Mouse (Mus musculus) midbrain, embryonic 15.5 days (tissue): ENCODE results near the gene Zcchc9. TPM values are rescaled to one million over a fixed set of nuclear protein-coding genes. Genes with fewer than 3 reads are reported as not detected.

Source experiments
- ATAC-seq: fragments of 200-750 bp; cut with Nextera tagmentation; replicated peaks from 2 replicates; pipeline ENCODE4 v1.8.0; 2017; ENCODE audit warnings: moderate TSS enrichment
- H3K27ac ChIP-seq: fragments of 300-500 bp; sonication (generic); 2 replicates; pipeline ENCODE4 v1.5.1; 2015; ENCODE audit warnings: mild to moderate bottlenecking, inconsistent platforms
- H3K27me3 ChIP-seq: fragments of 300-500 bp; sonication (generic); replicated peaks from 2 replicates; pipeline ENCODE4 v1.6.1; 2015; ENCODE audit warnings: inconsistent platforms
- H3K36me3 ChIP-seq: fragments of 300-500 bp; sonication (generic); replicated peaks from 2 replicates; pipeline ENCODE4 v1.6.1; 2015; ENCODE audit warnings: inconsistent platforms
- H3K4me1 ChIP-seq: fragments of 300-500 bp; sonication (generic); 2 replicates; pipeline ENCODE4 v1.6.1; 2015; ENCODE audit warnings: inconsistent platforms
- H3K4me2 ChIP-seq: fragments of 300-500 bp; sonication (generic); 2 replicates; pipeline ENCODE4 v1.6.1; 2015; ENCODE audit warnings: inconsistent platforms, mild to moderate bottlenecking, moderate library complexity
- H3K4me3 ChIP-seq: fragments of 300-500 bp; sonication (generic); 2 replicates; pipeline ENCODE4 v1.5.1; 2015; ENCODE audit warnings: mild to moderate bottlenecking, inconsistent platforms
- H3K9ac ChIP-seq: fragments of 300-500 bp; sonication (generic); 2 replicates; pipeline ENCODE4 v1.6.1; 2015; ENCODE audit warnings: mild to moderate bottlenecking, inconsistent platforms
- H3K9me3 ChIP-seq: fragments of 300-500 bp; sonication (generic); 2 replicates; pipeline ENCODE4 v1.6.1; 2016; ENCODE audit warnings: inconsistent platforms
- WGBS: fragments of 180-500 bp; shearing (Covaris S2); methylation state at CpG from one replicate; pipeline ENCODE4 v1.1.7; 2015; ENCODE audit warnings: mixed read lengths; 5-methylcytosine and 5-hydroxymethylcytosine counted together
- microRNA-seq: library from miRNA; unstranded; fragments of <30 nt; microRNA quantifications from one replicate; pipeline ENCODE4, GENCODE M21; 2016
- polyA plus RNA-seq: library from polyadenylated mRNA; unstranded; fragments of >200 nt; fragmentation: Nextera tagmentation; extraction: Ambion mirVana; gene quantifications from 2 replicates; pipeline ENCODE4 v1.2.1, GENCODE M21; 2015

Gene Zcchc9
- polyA plus RNA-seq, 1 experiment from 2014 or later: 20.8 TPM

DNA sequence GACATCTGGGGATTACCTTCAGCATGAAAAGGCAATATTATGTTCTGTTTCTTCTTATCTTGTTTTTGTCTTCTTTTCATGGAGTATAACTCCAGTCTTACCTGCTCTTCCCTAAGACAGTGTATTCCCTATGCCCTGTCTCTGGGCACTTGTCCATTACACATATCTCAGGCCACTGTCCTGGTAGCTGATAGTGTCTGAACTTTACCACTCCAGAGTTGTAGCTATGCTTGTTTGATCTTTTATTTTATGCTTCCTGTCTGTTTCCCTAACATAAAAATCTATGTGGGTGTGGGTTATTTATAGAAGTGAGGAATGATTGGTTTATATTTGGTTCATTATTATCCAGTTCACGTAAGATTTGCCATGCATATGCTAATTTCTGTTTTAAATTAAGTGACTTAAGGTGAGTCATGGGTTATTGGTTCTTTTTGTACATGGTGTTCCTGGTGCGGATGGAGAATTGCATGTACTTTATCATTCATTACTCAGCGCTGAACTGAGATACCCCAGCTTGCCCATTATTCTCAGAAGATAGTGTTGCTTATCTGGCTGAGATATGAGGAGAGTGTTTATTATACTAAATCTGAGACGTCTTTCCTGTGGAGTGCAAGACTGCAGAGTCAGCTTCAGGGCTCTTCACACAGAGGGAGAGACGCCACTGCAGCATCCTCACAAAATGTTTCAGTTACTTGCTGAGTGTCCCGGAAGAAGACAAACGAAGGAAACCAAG lies 49.0 kb downstream of the Zcchc9 start:
- Histone ChIP-seq H3K27ac (no peak overlapping the region), H3K9ac (no peak overlapping the region), H3K4me1 (no peaks in the 10 kb centered on the region), H3K36me3 (no peaks in the 10 kb centered on the region), H3K9me3 (no peaks in the 10 kb centered on the region), H3K27me3 (no peaks in the 10 kb centered on the region), H3K4me3 (no peak overlapping the region), H3K4me2 (no peak overlapping the region)
- no peak for ATAC-seq
- WGBS: 78% methylated on average over 7 of the region's 7 CpGs

DNA sequence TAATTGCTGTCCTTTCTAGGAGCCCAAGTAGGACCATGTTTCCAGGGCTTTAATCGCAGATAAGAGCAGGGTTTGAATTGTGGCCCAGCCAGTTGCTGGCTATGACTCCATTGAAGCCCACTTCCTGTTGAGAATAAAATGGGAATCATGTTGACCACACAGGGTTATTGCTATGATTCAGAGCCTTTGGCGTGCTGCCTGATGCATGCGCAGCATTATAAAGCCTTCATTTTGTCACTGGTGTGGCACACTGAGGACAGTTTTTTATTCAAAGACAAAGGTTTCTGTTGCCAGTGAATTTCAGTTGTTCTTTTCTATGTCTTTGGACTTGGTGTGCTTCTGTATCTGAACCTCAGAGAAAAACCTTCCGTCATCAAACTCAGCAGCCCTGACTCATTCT lies 51.3 kb downstream of the Zcchc9 start:
- Histone ChIP-seq H3K4me1 (no peaks in the 10 kb centered on the region), H3K36me3 (no peaks in the 10 kb centered on the region), H3K27ac (no peak overlapping the region), H3K4me3 (no peak overlapping the region), H3K4me2 (no peak overlapping the region), H3K9ac (no peak overlapping the region), H3K27me3 (no peaks in the 10 kb centered on the region), H3K9me3 (no peaks in the 10 kb centered on the region)
- WGBS: 89% methylated on average over 4 of the region's 4 CpGs
- no peak for ATAC-seq

GRCm38 (mm10) chr13:91754762-91755161 lies 52.7 kb downstream of the Zcchc9 start:
- Histone ChIP-seq H3K27me3 (no peaks in the 10 kb centered on the region), H3K4me2 (no peak overlapping the region), H3K9ac (no peak overlapping the region), H3K36me3 (no peaks in the 10 kb centered on the region), H3K27ac (no peak overlapping the region), H3K9me3 (no peaks in the 10 kb centered on the region), H3K4me3 (no peak overlapping the region), H3K4me1 (no peaks in the 10 kb centered on the region)
- ATAC-seq: no peak

DNA sequence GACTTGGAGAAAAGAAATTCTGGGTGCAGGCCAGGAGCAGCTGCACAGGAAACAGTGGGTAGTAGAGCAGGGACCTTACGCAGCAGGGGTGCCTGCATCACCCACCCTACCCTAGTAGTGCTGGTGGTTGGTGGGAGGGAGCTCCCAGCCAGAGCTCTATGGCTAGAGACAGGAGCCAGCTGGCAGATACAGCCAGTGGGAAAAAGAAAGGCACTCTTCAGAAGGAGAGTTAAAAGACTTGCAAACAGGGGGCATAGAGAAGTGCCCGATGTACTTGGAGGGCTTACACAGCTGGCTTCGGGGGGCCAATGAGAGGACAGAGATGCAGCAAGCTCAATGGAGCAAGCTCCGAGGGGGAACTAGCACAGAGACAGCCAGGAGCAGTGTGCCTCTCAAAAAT lies 53.8 kb downstream of the Zcchc9 start:
- Histone ChIP-seq H3K4me2 (no peak overlapping the region), H3K4me1 (no peaks in the 10 kb centered on the region), H3K9ac (no peak overlapping the region), H3K9me3 (no peaks in the 10 kb centered on the region), H3K27ac (no peak overlapping the region), H3K27me3 (no peaks in the 10 kb centered on the region), H3K4me3 (no peak overlapping the region), H3K36me3 (no peaks in the 10 kb centered on the region)
- 44% methylated on average over 4 of the region's 4 CpGs for WGBS
- 0 out of 2 replicates have a peak, but pooled peaks have one; percentile 17 for ATAC-seq

- Histone ChIP-seq H3K27me3 (no peaks in the 10 kb centered on the region), H3K27ac (no peak overlapping the region), H3K9me3 (no peaks in the 10 kb centered on the region), H3K4me1 (no peaks in the 10 kb centered on the region), H3K36me3 (no peaks in the 10 kb centered on the region), H3K9ac (no peak overlapping the region), H3K4me3 (no peak overlapping the region), H3K4me2 (no peak overlapping the region)
- WGBS: 88% methylated on average over 4 of the region's 4 CpGs
- no peak for ATAC-seq
These were observed 57.5 kb downstream of the Zcchc9 start for GRCm38 (mm10) chr13:91749981-91750380.

DNA sequence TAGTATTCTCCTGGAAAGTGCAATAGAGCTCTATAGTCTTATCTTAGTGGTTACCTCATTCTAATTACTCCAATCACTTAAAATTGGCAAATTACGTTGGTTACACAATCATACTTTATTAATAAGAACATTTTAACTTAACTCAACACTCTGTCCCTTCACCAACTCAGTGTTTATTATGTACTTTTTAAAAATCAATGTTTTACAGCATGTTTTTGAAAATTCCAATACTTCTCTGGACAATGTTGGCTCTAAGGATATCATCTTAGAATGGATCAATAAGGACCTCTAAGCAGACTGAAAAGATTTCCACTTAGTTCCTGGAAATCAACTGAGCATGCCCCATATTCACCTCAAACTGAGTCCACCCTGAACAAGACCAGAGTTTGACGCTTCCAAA lies 59.1 kb downstream of the Zcchc9 start:
- Histone ChIP-seq H3K4me3 (no peak overlapping the region), H3K27me3 (no peaks in the 10 kb centered on the region), H3K27ac (no peak overlapping the region), H3K9me3 (no peaks in the 10 kb centered on the region), H3K4me1 (no peaks in the 10 kb centered on the region), H3K9ac (no peak overlapping the region), H3K4me2 (no peak overlapping the region), H3K36me3 (no peaks in the 10 kb centered on the region)
- ATAC-seq: no peak
- WGBS: 87% methylated on average over 2 of the region's 2 CpGs

Small RNA genes lying within 50 kb of the gene (microRNA-seq; reads per million reads assigned to microRNA genes)
- not detected for gene Gm27656

Other genes starting within 250 kb of the Zcchc9 start
- 0.19 TPM in 1 of 2 replicates, not detected in the other for gene Acot12, start 66.2 kb downstream of the Zcchc9 start, polyA plus RNA-seq
- gene Ckmt2, start 69.2 kb upstream of the Zcchc9 start, polyA plus RNA-seq: not detected in 2 replicates